Mouse (Mus musculus) B cell, adult 2 months (primary cell): ENCODE measurements around the gene Dact1.

Experiments
- DNase-seq, 2 experiments: peaks; one replicate each; pipeline ENCODE4 v3.0.0; 2022

The Dact1 gene

GRCm38 (mm10) chr12:71337896-71338463 is 28.3 kb downstream of the Dact1 start:
- no peak for DNase-seq

GRCm38 (mm10) chr12:71339142-71339848 is 29.6 kb downstream of the Dact1 start:
- no peak for DNase-seq

GRCm38 (mm10) chr12:71342397-71342796 is 32.7 kb downstream of the Dact1 start:
- DNase-seq: peak; percentile 41 to 43

- no peak for DNase-seq
Measured at GRCm38 (mm10) chr12:71345471-71345870, 35.8 kb downstream of the Dact1 start.

- DNase-seq: no peak
Measured at GRCm38 (mm10) chr12:71346071-71346470, 36.4 kb downstream of the Dact1 start.

- DNase-seq: no peak
Measured at GRCm38 (mm10) chr12:71348401-71348896, 38.8 kb downstream of the Dact1 start.

- no peak for DNase-seq
Measured at GRCm38 (mm10) chr12:71350077-71350476, 40.4 kb downstream of the Dact1 start.

GRCm38 (mm10) chr12:71354656-71355055 is 45.0 kb downstream of the Dact1 start:
- no peak for DNase-seq

GRCm38 (mm10) chr12:71355092-71355491 is 45.4 kb downstream of the Dact1 start:
- no peak for DNase-seq

GRCm38 (mm10) chr12:71361616-71362015 is 51.9 kb downstream of the Dact1 start:
- peak in 1 of 2 experiments; percentile 2 for DNase-seq

- DNase-seq: no peak
Measured at GRCm38 (mm10) chr12:71362425-71362824, 52.7 kb downstream of the Dact1 start.

GRCm38 (mm10) chr12:71364106-71364505 is 54.4 kb downstream of the Dact1 start:
- DNase-seq: no peak

GRCm38 (mm10) chr12:71364531-71364930 is 54.8 kb downstream of the Dact1 start:
- DNase-seq: no peak

GRCm38 (mm10) chr12:71365208-71365607 is 55.5 kb downstream of the Dact1 start:
- DNase-seq: no peak

- no peak for DNase-seq
Measured at GRCm38 (mm10) chr12:71366175-71366574, 56.5 kb downstream of the Dact1 start.

- no peak for DNase-seq
Measured at GRCm38 (mm10) chr12:71368631-71369030, 58.9 kb downstream of the Dact1 start.
